Mouse (Mus musculus) olfactory bulb, adult 2 months (tissue): ENCODE results near the gene Ica1. TPM values are rescaled to one million over a fixed set of nuclear protein-coding genes. Genes with fewer than 3 reads are reported as not detected.

Experiments used
- H3K27ac ChIP-seq: fragments of 200-500 bp; 2 replicates; pipeline ENCODE4 v1.5.1; 2012; ENCODE audit warnings: low read depth, low read length; ENCODE audit not compliant: insufficient read depth
- H3K4me1 ChIP-seq: fragments of 200-500 bp; 2 replicates; pipeline ENCODE4 v1.6.1; 2012; ENCODE audit warnings: low read length; ENCODE audit not compliant: control insufficient read depth, insufficient read depth
- H3K4me3 ChIP-seq: fragments of 200-500 bp; 2 replicates; pipeline ENCODE4 v1.5.1; 2012; ENCODE audit warnings: mild to moderate bottlenecking, low read depth, low read length, moderate library complexity; ENCODE audit not compliant: insufficient read depth
- CTCF ChIP-seq: fragments of 200-500 bp; IDR thresholded peaks from 2 replicates; pipeline ENCODE4 v1.5.1; 2012; ENCODE audit warnings: low read depth, mild to moderate bottlenecking, low read length, moderate library complexity; ENCODE audit not compliant: insufficient read depth
- POLR2A ChIP-seq: fragments of 200-500 bp; IDR thresholded peaks from 2 replicates; pipeline ENCODE4 v1.6.1; 2012; ENCODE audit warnings: mild to moderate bottlenecking, low read depth, low read length, moderate library complexity; ENCODE audit not compliant: insufficient read depth
- WGBS: fragments of 180-500 bp; shearing (Covaris S2); methylation state at CpG from one replicate; pipeline ENCODE4 v1.1.7; 2018; 5-methylcytosine and 5-hydroxymethylcytosine counted together
- polyA plus RNA-seq: library from polyadenylated mRNA; stranded (reverse); fragments of >200 nt; gene quantifications from 2 replicates; pipeline ENCODE4 v1.2.4, GENCODE M21; 2012; ENCODE audit warnings: low replicate concordance; ENCODE audit not compliant: missing spikeins, insufficient read depth, insufficient read length

The Ica1 gene
- polyA plus RNA-seq, 1 experiment: not detected

DNA sequence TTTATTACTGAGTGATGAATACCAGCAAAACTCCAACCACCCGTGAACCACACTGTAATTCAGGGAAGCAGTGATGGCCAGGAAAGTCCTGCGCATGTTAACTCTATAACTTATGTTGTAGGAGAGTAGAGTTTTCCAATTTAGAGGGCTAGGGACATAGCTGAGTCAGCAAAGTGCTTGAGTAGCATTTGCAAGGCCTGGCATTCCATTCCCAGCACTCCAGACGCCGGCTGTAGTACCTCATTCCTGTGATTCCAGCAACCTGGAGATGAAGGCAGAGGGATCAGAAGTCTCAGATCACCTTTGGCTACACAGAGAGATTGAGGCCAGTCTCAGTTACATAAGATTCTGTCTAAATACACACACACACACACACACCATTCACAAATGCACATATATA, 105.3 kb downstream of the Ica1 start:
- TF ChIP-seq CTCF (no peak), POLR2A (no peak)
- 96% methylated on average over 4 of the region's 4 CpGs for WGBS
- Histone ChIP-seq H3K4me3 (no peak overlapping the region), H3K4me1 (no peaks in the 10 kb centered on the region), H3K27ac (no peak overlapping the region)

DNA sequence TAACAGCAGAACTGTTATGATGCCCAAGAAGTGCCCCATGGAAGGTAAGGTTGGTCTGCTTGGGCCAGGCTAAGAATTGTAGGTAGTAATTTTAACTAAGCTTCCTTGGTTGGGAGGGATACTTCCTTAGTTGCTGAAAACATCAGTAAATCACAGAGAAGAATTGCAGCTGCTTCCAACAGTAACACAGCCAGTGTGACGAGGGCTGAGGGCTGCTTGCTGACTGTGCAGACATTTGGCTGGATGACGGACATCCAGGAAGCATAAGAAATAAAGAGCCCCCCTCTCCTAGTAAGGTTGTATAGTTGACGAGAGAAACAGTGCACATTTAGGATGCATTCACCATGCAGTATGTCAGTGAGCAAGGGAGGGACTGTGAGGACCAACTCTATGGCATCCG, 108.9 kb downstream of the Ica1 start:
- peaks cover 5% of the 10 kb centered on the region; the same call in 1 of the 2 replicates for H3K4me1 ChIP-seq
- TF ChIP-seq CTCF: no peak
- no peak for TF ChIP-seq POLR2A
- no peak overlapping the region for H3K27ac ChIP-seq
- H3K4me3 ChIP-seq: no peak overlapping the region
- 84% methylated on average over 4 of the region's 4 CpGs for WGBS

DNA sequence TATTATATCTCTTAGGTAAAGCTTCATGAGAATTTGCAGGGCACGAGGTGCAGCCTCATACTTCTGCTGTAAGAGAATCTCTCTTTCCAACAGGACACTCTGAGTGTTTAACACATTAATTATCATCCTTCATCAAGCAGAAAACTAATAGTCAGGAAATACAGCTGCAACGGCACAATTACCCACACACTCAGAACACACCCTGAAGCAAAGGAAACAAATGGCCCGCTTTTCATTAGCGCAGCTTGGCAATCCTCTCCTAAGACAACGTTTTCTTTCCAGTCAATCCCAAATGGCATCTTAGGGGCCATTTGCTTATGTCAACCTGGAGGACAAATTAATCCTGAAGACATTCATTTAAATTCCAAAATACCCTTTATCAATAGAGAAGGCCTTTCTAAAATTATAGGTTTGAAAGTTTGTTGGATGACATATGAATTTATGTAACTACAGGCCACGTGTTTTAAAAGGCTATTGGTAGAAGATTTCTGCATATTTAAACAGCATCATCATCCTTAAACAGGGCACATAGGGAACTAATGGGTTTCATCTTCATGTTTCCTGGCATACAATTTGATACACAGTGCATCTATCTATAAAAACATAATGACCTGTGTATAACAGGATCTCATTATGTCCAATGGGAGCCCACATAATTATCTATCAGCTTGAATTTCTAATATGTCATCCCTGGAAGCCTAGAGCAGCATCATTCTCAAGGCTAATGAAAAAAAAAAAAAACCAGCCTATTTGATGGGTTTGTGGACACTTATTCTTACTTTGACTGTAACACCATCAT, 110.1 kb downstream of the Ica1 start:
- TF ChIP-seq POLR2A (no peak), CTCF (no peak)
- Histone ChIP-seq H3K27ac (no peak overlapping the region), H3K4me3 (no peak overlapping the region), H3K4me1 (peaks cover 10% of the 10 kb centered on the region)
- 37% methylated on average over 6 of the region's 6 CpGs for WGBS

DNA sequence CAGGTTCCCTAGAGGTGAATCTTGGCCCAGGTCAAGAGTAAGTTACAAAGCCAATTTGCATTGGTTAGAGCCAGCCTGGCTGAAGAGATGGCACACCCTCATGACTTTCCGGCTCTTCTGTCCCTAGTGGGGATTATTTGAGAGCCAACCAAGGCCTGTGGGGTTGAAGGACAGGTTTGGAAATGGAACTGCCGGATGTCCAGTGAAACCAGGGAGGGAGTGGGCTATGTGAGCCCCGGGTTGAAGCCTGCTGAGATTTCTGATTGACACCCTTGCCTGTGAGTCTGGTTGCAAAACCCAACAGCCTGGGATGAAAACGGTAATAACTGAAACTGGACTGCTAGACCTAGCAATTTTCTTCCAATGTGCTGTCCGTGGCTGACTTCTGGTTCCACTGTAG, 112.5 kb downstream of the Ica1 start:
- TF ChIP-seq POLR2A: no peak
- TF ChIP-seq CTCF: no peak
- Histone ChIP-seq H3K4me3 (no peak overlapping the region), H3K27ac (no peak overlapping the region), H3K4me1 (peaks cover 14% of the 10 kb centered on the region)
- WGBS: 89% methylated on average over 5 of the region's 5 CpGs

DNA sequence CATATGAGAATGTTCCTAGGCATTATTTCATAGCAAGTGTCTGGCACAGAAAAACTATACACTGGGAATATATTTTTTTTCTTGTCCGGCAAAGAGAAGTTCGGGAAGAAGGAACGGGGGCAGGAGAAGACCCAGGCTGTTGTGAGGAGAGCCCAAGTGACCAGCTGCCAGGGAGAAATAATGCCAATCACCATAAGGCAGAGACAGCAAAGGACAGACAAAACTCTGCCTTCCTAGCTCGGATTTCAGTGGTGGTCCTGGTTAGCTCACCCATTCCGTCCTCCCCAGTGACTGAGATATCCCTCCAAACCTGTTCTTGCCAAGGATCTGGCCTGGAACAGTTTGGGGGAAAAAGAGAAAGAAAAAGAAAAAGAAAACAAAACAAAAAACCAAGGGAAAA, 113.3 kb downstream of the Ica1 start:
- TF ChIP-seq CTCF: no peak
- no peak for TF ChIP-seq POLR2A
- WGBS: 91% methylated on average over 5 of the region's 5 CpGs
- Histone ChIP-seq H3K27ac (no peak overlapping the region), H3K4me1 (peaks cover 14% of the 10 kb centered on the region), H3K4me3 (no peak overlapping the region)

DNA sequence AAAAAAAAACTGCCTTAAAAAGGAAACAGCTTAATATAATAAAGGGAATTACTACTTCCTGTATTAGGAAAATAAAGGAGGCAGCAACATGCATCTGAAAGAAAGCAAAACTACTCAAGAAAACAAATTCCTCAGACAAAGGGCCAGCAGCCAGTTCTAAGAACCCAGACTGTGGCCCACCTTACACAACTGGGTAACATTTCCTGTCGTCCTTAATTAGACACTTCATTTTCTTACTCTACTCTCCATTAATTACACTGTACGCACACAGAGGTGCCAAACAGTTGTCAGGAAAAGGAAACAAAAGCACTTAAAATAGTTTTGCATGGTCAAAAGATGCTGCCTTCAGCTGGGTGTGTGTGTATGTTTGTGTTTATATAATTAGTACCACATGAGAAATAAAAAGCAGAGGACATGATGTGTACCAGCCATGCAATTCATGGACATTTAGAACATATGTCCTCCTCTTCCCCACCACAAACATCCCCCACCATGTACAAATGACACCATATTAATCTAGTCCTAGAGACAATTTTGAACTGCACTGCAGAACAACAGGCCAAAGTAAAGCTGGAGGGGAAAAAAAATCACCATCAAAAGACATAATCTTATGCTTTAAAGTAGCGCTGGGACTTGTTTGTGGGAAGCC, 115.1 kb downstream of the Ica1 start:
- no peak overlapping the region for H3K27ac ChIP-seq
- 33% methylated on average over 3 of the region's 3 CpGs for WGBS
- peaks cover 17% of the 10 kb centered on the region for H3K4me1 ChIP-seq
- no peak overlapping the region for H3K4me3 ChIP-seq
- TF ChIP-seq POLR2A (no peak), CTCF (no peak)

- 85% methylated on average over 4 of the region's 4 CpGs for WGBS
- H3K4me3 ChIP-seq: no peak overlapping the region
- TF ChIP-seq POLR2A: no peak
- TF ChIP-seq CTCF: no peak
- H3K27ac ChIP-seq: no peak overlapping the region
- peaks cover 17% of the 10 kb centered on the region for H3K4me1 ChIP-seq
These were observed 116.9 kb downstream of the Ica1 start for GRCm38 (mm10) chr6:8661404-8661803.

DNA sequence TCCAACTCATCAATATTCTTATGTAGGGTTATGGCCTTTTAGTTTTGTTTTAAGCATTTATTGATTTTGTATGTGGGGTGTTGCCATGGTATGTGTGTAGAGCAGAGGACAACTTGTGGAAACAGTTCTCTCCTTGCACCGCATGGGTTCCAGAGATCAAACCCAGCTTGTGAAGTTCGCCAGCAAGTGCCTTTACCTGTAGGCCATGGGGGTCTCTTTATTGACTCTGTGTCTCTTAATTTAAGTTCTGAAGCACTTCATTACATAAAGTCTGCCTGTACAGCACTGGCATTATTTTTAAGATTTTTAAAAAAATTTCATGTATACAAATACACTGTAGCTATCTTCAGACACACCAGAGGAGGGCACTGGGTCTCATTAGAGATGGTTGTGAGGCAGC, 118.2 kb downstream of the Ica1 start:
- no peak for TF ChIP-seq POLR2A
- TF ChIP-seq CTCF: no peak
- H3K4me1 ChIP-seq: peaks cover 17% of the 10 kb centered on the region
- WGBS: 97% methylated on average over 2 of the region's 2 CpGs
- H3K4me3 ChIP-seq: no peak overlapping the region
- no peak overlapping the region for H3K27ac ChIP-seq

GRCm38 (mm10) chr6:8659194-8659959, 118.9 kb downstream of the Ica1 start:
- peaks cover 12% of the 10 kb centered on the region for H3K4me1 ChIP-seq
- H3K4me3 ChIP-seq: no peak overlapping the region
- WGBS: 20% methylated on average over 13 of the region's 13 CpGs
- TF ChIP-seq POLR2A: no peak
- no peak for TF ChIP-seq CTCF
- 0 out of 2 replicates have a peak overlapping the region, but pooled peaks have one; percentile 16 for H3K27ac ChIP-seq
